Mouse (Mus musculus): ENCODE data around the gene Clcn1.

Clcn1 gene

GRCm38 (mm10) chr6:42350968-42351775, 64.7 kb downstream of the Clcn1 start:
- WGBS = 53% methylated on average over 13 of the region's 13 CpGs

- WGBS = 77% methylated on average over 7 of the region's 7 CpGs
Observed at GRCm38 (mm10) chr6:42351776-42352485, 65.4 kb downstream of the Clcn1 start.

- WGBS = 83% methylated on average over 1 of the region's 1 CpGs
Observed at GRCm38 (mm10) chr6:42352486-42352846, 66.0 kb downstream of the Clcn1 start.

- WGBS = 64% methylated on average over 8 of the region's 8 CpGs
Observed at GRCm38 (mm10) chr6:42353180-42353579, 66.7 kb downstream of the Clcn1 start.

- WGBS = 40% methylated on average over 11 of the region's 11 CpGs
Observed at GRCm38 (mm10) chr6:42354076-42355019, 67.9 kb downstream of the Clcn1 start.

GRCm38 (mm10) chr6:42355366-42355765, 68.9 kb downstream of the Clcn1 start:
- 95% methylated on average over 6 of the region's 6 CpGs for WGBS

- WGBS = 96% methylated on average over 13 of the region's 13 CpGs
Observed at GRCm38 (mm10) chr6:42355794-42356600, 69.5 kb downstream of the Clcn1 start.

GRCm38 (mm10) chr6:42356913-42357312, 70.4 kb downstream of the Clcn1 start:
- WGBS = 94% methylated on average over 5 of the region's 5 CpGs

- 85% methylated on average over 6 of the region's 6 CpGs for WGBS
Observed at GRCm38 (mm10) chr6:42357901-42358300, 71.4 kb downstream of the Clcn1 start.

GRCm38 (mm10) chr6:42358901-42359300, 72.4 kb downstream of the Clcn1 start:
- 92% methylated on average over 12 of the region's 12 CpGs for WGBS

GRCm38 (mm10) chr6:42359364-42360147, 73.1 kb downstream of the Clcn1 start:
- 68% methylated on average over 9 of the region's 9 CpGs for WGBS

GRCm38 (mm10) chr6:42360231-42360840, 73.9 kb downstream of the Clcn1 start:
- WGBS = 85% methylated on average over 6 of the region's 6 CpGs

- 86% methylated on average over 13 of the region's 13 CpGs for WGBS
Observed at GRCm38 (mm10) chr6:42361041-42361895, 74.8 kb downstream of the Clcn1 start.

- WGBS = 74% methylated on average over 1 of the region's 1 CpGs
Observed at GRCm38 (mm10) chr6:42362074-42362473, 75.6 kb downstream of the Clcn1 start.

- 91% methylated on average over 1 of the region's 1 CpGs for WGBS
Observed at GRCm38 (mm10) chr6:42362497-42362896, 76.0 kb downstream of the Clcn1 start.

GRCm38 (mm10) chr6:42362974-42363373, 76.5 kb downstream of the Clcn1 start:
- WGBS = 62% methylated on average over 3 of the region's 3 CpGs

GRCm38 (mm10) chr6:42364066-42364465, 77.6 kb downstream of the Clcn1 start:
- WGBS = 86% methylated on average over 4 of the region's 4 CpGs

- 94% methylated on average over 15 of the region's 15 CpGs for WGBS
Observed at GRCm38 (mm10) chr6:42364607-42365006, 78.1 kb downstream of the Clcn1 start.

GRCm38 (mm10) chr6:42365215-42365614, 78.7 kb downstream of the Clcn1 start:
- 94% methylated on average over 6 of the region's 6 CpGs for WGBS
